Mouse (Mus musculus) heart, embryonic 16.5 days (tissue): ENCODE data around the gene Msl1. TPM values are rescaled to one million over a fixed set of nuclear protein-coding genes. Genes with fewer than 3 reads are reported as not detected.

Experiments
- ATAC-seq: fragments of 200-750 bp; cut with Nextera tagmentation; replicated peaks from 2 replicates; pipeline ENCODE4 v1.8.0; 2017; ENCODE audit warnings: moderate number of reproducible peaks; ENCODE audit not compliant: insufficient read depth, low FRiP score; ENCODE audit errors: extremely low read depth
- H3K27ac ChIP-seq: fragments of 300-500 bp; sonication (generic); 2 replicates; pipeline ENCODE4 v1.5.1; 2014; ENCODE audit warnings: mild to moderate bottlenecking, low read length, control low read depth, moderate library complexity
- H3K27me3 ChIP-seq: fragments of 300-500 bp; sonication (generic); 2 replicates; pipeline ENCODE4 v1.6.1; 2014; ENCODE audit warnings: low read length, mixed read lengths; ENCODE audit not compliant: control insufficient read depth, insufficient read depth
- H3K36me3 ChIP-seq: fragments of 300-500 bp; sonication (generic); 2 replicates; pipeline ENCODE4 v1.6.1; 2014; ENCODE audit not compliant: control insufficient read depth, insufficient read depth
- H3K4me1 ChIP-seq: fragments of 300-500 bp; sonication (generic); 2 replicates; pipeline ENCODE4 v1.6.1; 2014; ENCODE audit warnings: low read length, mixed read lengths; ENCODE audit not compliant: control insufficient read depth, insufficient read depth
- H3K4me2 ChIP-seq: fragments of 300-500 bp; sonication (generic); 2 replicates; pipeline ENCODE4 v1.6.1; 2014; ENCODE audit warnings: low read depth, mild to moderate bottlenecking, control low read depth, low read length
- H3K4me3 ChIP-seq: fragments of 300-500 bp; sonication (generic); 2 replicates; pipeline ENCODE4 v1.5.1; 2014; ENCODE audit warnings: mild to moderate bottlenecking, control low read depth, low read length
- H3K9ac ChIP-seq: fragments of 300-500 bp; sonication (generic); 2 replicates; pipeline ENCODE4 v1.6.1; 2014; ENCODE audit warnings: low read length, control low read depth
- H3K9me3 ChIP-seq: fragments of 300-500 bp; sonication (generic); replicated peaks from 2 replicates; pipeline ENCODE4 v1.6.1; 2016; ENCODE audit warnings: low read length; ENCODE audit not compliant: control insufficient read depth
- WGBS: fragments of 180-500 bp; shearing (Covaris S2); extraction: QIAGEN DNeasy Blood & Tissue Kit; methylation state at CpG from one replicate; pipeline ENCODE4 v1.1.7; 2014; 5-methylcytosine and 5-hydroxymethylcytosine counted together
- polyA plus RNA-seq: library from polyadenylated mRNA; unstranded; fragments of >200 nt; fragmentation: Nextera tagmentation; extraction: Ambion mirVana; gene quantifications from 2 replicates; pipeline ENCODE4 v1.2.1, GENCODE M21; 2015

The Msl1 gene
- polyA plus RNA-seq, 1 experiment from 2014 or later: 15.2 TPM

- no peak for ATAC-seq
- H3K36me3 ChIP-seq: peaks cover 4% of the 10 kb centered on the region
- WGBS: 56% methylated on average over 9 of the region's 9 CpGs
- H3K4me2 ChIP-seq: no peak overlapping the region
- no peak overlapping the region for H3K4me3 ChIP-seq
- peaks cover 9% of the 10 kb centered on the region; the same call in 1 of the 2 replicates for H3K4me1 ChIP-seq
- peaks cover 7% of the 10 kb centered on the region; the same call in 1 of the 2 replicates for H3K27me3 ChIP-seq
- H3K9me3 ChIP-seq: no peaks in the 10 kb centered on the region
- H3K27ac ChIP-seq: no peak overlapping the region
- no peak overlapping the region for H3K9ac ChIP-seq
Observed at GRCm38 (mm10) chr11:98838512-98838911, 43.2 kb downstream of the Msl1 start.

- H3K9me3 ChIP-seq: no peaks in the 10 kb centered on the region
- 38% methylated on average over 6 of the region's 6 CpGs for WGBS
- no peak overlapping the region for H3K4me3 ChIP-seq
- ATAC-seq: no peak
- peaks cover 7% of the 10 kb centered on the region; the same call in 1 of the 2 replicates for H3K27me3 ChIP-seq
- no peaks in the 10 kb centered on the region for H3K36me3 ChIP-seq
- H3K9ac ChIP-seq: no peak overlapping the region
- H3K27ac ChIP-seq: no peak overlapping the region
- no peak overlapping the region for H3K4me2 ChIP-seq
- peaks cover 9% of the 10 kb centered on the region; the same call in 1 of the 2 replicates for H3K4me1 ChIP-seq
Observed at GRCm38 (mm10) chr11:98839402-98839801, 44.1 kb downstream of the Msl1 start.

GRCm38 (mm10) chr11:98839897-98840296, 44.6 kb downstream of the Msl1 start:
- 57% methylated on average over 10 of the region's 10 CpGs for WGBS
- Histone ChIP-seq H3K36me3 (no peaks in the 10 kb centered on the region), H3K4me2 (no peak overlapping the region)

GRCm38 (mm10) chr11:98846016-98846415, 50.7 kb downstream of the Msl1 start:
- H3K27me3 ChIP-seq: no peaks in the 10 kb centered on the region
- 41% methylated on average over 13 of the region's 13 CpGs for WGBS
- H3K4me3 ChIP-seq: no peak overlapping the region
- no peak for ATAC-seq
- H3K27ac ChIP-seq: no peak overlapping the region
- no peak overlapping the region for H3K4me2 ChIP-seq
- H3K4me1 ChIP-seq: peaks cover 6% of the 10 kb centered on the region
- H3K36me3 ChIP-seq: no peaks in the 10 kb centered on the region
- no peak overlapping the region for H3K9ac ChIP-seq
- no peaks in the 10 kb centered on the region for H3K9me3 ChIP-seq

More at GRCm38 (mm10) chr11:98839897-98840296, 44.6 kb downstream of the Msl1 start:
- no peak for ATAC-seq
- H3K4me3 ChIP-seq: no peak overlapping the region
- peaks cover 7% of the 10 kb centered on the region; the same call in 1 of the 2 replicates for H3K27me3 ChIP-seq
- peaks cover 9% of the 10 kb centered on the region; the same call in 1 of the 2 replicates for H3K4me1 ChIP-seq
- no peak overlapping the region for H3K9ac ChIP-seq
- H3K27ac ChIP-seq: no peak overlapping the region
- no peaks in the 10 kb centered on the region for H3K9me3 ChIP-seq

- Histone ChIP-seq H3K27ac (no peak overlapping the region), H3K36me3 (no peaks in the 10 kb centered on the region), H3K4me3 (no peak overlapping the region), H3K4me2 (no peak overlapping the region), H3K9me3 (no peaks in the 10 kb centered on the region), H3K4me1 (peaks cover 6% of the 10 kb centered on the region), H3K27me3 (no peaks in the 10 kb centered on the region), H3K9ac (no peak overlapping the region)
- ATAC-seq: no peak
- WGBS: 55% methylated on average over 19 of the region's 19 CpGs
Observed at GRCm38 (mm10) chr11:98846865-98847604, 51.7 kb downstream of the Msl1 start.

GRCm38 (mm10) chr11:98849196-98849894, 54.0 kb downstream of the Msl1 start:
- no peak for ATAC-seq
- H3K4me3 ChIP-seq: no peak overlapping the region
- peak overlapping the region; percentile 43 for H3K4me2 ChIP-seq
- no peak overlapping the region for H3K27ac ChIP-seq
- peak overlapping the region; percentile 51 for H3K9ac ChIP-seq
- WGBS: 20% methylated on average over 19 of the region's 19 CpGs
- no peaks in the 10 kb centered on the region for H3K36me3 ChIP-seq
- H3K27me3 ChIP-seq: no peaks in the 10 kb centered on the region
- peaks cover 6% of the 10 kb centered on the region for H3K4me1 ChIP-seq
- no peaks in the 10 kb centered on the region for H3K9me3 ChIP-seq

- Histone ChIP-seq H3K27me3 (no peaks in the 10 kb centered on the region), H3K4me1 (peaks cover 6% of the 10 kb centered on the region), H3K36me3 (no peaks in the 10 kb centered on the region), H3K9me3 (no peaks in the 10 kb centered on the region), H3K9ac (no peak overlapping the region), H3K4me3 (no peak overlapping the region), H3K27ac (no peak overlapping the region), H3K4me2 (no peak overlapping the region)
- 65% methylated on average over 26 of the region's 26 CpGs for WGBS
- ATAC-seq: no peak
Observed at GRCm38 (mm10) chr11:98850100-98851093, 55.1 kb downstream of the Msl1 start.

- no peak for ATAC-seq
- Histone ChIP-seq H3K4me3 (no peak overlapping the region), H3K9me3 (no peaks in the 10 kb centered on the region), H3K27ac (no peak overlapping the region), H3K27me3 (no peaks in the 10 kb centered on the region), H3K36me3 (no peaks in the 10 kb centered on the region), H3K4me1 (peaks cover 4% of the 10 kb centered on the region), H3K4me2 (no peak overlapping the region), H3K9ac (no peak overlapping the region)
- 88% methylated on average over 8 of the region's 8 CpGs for WGBS
Observed at GRCm38 (mm10) chr11:98854116-98854515, 58.8 kb downstream of the Msl1 start.
